Mouse (Mus musculus) kidney, adult 2 months (tissue): ENCODE data around the gene Ctnnbl1.

ENCODE experiments used
- CTCF ChIP-seq: fragments of 200-500 bp; conservative IDR thresholded peaks from 2 replicates; pipeline ENCODE4 v1.5.1; 2011; ENCODE audit warnings: low read depth, mild to moderate bottlenecking, control low read depth, low read length, moderate library complexity, mixed read lengths; ENCODE audit not compliant: insufficient read depth, insufficient read length
- POLR2A ChIP-seq: fragments of 200-500 bp; IDR thresholded peaks from one replicate; pipeline ENCODE4 v1.6.1; 2011; ENCODE audit warnings: low read depth, low read length, control low read depth

- no peak for TF ChIP-seq POLR2A
- TF ChIP-seq CTCF = no peak
Observed at GRCm38 (mm10) chr2:157792840-157793552, 55.8 kb downstream of the Ctnnbl1 start.
